Mouse (Mus musculus) retina, postnatal 7 days (tissue): ENCODE results near the gene Apod.
"Not testable (repeated sequence)": the region's sequence is repeated elsewhere in the genome, so short reads cannot be mapped to it uniquely, and the experiment has no call there.

ENCODE experiments used
- DNase-seq: peaks from one replicate; pipeline ENCODE4 v3.0.0-alpha.2; 2012; ENCODE audit warnings: low read depth, low spot score

The Apod gene

DNA sequence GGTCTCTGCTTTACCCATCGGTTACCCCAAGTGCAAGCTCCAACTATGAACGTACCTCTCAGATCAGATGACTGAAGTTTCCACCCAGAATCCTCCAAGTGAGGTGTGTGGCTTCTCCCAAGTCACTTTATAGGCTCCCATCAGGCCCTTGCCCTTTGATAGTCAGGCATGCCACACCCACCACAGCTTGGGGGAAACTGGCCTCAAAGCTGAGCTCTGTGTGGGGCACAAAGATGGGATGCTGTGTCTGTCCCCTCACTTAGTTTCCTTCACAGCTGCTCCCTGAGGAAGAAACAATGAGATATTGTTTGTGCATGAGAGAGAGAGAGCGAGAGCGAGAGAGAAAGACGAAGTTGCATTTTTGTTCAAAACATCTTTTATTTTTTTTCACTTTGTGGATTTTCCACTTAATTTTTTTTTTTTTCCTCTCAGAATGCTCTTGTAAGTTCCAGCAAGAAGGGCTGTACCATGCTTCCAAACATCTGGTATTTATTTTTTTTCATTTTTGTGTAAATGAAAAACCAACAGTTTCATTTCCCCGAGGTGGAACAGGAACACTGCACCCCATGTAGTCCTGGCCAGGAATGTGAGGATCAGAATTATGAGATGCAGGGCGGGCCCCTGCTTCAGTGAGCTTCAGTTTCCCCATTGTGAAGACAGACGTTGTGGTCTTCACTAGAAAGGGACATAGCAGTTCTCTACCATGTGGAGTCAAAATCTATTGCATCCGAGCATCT, at the start of gene Apod:
Gene Apod (minus strand): TSS at position 312 of the 737 bp plus-strand sequence.
- no peak for DNase-seq

DNA sequence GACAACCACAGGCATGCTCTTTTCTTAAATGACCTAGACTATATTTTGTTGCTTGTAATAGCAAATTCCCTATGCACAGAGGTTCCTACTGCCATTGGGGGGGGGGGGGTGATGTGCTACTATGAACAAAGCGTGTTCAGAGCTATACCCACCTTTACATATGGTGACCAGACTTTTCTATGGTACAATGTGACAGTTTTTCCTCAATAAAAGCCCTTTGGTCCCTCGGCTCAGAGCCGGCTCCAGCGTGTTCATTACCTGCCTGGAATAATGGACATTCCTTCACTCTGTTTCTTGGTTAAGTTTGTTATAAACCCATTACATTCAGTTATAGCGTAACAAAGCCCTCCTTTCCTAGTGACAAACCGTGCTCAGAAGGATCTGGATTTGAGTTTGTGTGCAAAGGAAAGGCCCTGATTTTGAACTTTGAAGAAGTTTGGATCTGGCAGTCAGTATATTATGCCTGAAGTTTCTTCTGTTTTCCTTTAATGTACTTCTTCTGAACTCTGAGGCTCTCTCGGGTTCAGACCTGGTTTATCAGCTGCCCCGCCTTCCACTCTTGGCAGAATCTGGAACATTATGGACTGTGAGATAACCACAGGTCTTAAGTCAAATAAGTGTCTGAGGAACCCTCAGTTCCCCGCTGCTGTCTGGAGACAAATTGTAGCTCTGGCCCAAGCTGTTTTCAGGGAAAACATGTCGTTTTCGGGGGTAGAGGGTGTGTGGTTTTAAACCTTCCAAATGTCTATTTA, 49.3 kb upstream of the Apod start:
- no peak for DNase-seq

DNA sequence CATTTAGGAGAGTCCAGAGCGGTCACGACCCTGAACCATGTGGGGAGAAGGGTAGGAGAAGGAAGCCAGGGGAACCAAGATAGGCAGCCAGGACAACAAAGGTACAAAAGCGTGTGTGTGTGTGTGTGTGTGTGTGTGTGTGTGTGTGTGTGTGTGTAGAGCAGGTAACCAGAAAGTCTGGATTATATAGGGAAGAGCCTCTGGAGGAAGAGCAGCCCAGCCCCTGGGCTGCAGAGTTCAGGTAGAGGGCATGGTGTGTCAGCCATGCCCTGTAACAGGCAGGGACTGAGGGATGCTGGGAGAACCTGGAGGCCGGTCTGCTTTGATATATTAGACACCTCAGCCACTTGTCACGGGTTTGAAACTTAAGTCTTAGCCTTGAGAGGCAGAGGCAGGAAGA, 44.9 kb upstream of the Apod start:
- DNase-seq = no peak

DNA sequence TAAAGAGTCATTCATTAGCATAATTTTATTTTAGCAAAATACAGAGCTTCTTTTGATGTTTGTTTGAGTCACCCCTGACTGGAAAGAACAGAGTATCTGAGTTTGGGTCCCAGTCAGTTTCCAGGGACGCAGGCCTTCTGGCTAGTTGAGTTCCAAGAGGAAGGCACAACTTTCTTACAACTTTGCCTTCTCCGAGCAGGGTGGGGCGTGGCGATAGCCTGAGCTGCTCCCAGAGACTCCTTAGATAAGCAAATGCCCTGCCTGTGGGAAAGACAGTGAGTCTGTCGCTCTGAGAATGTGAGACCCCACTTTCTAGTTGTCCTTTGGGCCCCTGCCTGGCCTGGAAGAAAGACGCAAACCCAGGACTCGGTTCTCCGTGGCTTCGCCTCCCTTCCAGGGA, 44.4 kb upstream of the Apod start:
- no peak for DNase-seq

GRCm38 (mm10) chr16:31358576-31358975, 44.0 kb upstream of the Apod start:
- DNase-seq = no peak

DNA sequence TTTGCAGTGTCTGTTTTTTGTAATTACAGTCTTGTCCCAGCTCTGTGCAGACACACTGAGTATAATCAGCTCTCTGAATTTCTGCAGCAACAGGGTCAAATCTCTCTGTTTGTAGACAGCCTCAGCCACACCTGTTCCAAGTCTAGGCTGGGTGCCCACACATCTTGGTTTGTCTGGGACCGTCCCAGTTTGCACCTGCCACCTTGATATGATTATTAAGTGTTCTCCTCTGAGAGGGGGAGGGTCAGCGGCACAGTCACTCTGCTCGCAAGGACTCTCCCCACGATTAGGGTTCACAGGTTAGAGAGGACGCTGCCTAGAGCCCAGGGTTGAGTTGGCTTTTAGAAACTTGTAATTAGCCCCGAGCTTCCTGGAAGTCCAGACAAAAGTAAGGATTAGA, 41.3 kb upstream of the Apod start:
- DNase-seq = no peak

- DNase-seq = peak; percentile 61
Observed at GRCm38 (mm10) chr16:31354341-31355329, 40.0 kb upstream of the Apod start.

- peak; percentile 8 for DNase-seq
Observed at GRCm38 (mm10) chr16:31352996-31353395, 38.4 kb upstream of the Apod start.

- DNase-seq = peak; percentile 30
Observed at GRCm38 (mm10) chr16:31347581-31347980, 33.0 kb upstream of the Apod start.

DNA sequence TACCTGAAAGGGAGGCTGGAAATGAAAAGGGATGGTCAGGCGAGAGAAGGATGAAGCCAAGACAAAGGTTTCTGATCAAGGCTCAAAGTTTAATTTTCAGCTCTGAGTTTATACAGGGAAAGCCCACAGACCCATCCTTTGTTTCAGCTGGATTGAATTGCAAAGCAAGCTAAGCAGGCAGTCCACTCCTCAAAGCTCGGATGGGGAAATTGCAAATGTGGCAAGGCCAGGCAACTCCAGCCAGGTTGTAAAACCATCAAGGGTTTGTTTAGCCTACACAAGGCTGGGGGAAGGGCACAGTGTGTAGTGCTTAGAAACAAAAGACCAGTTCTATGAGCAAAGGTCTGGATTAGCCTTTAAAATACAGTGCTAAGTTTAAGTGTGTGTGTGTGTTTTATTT, 28.4 kb upstream of the Apod start:
- DNase-seq = no peak

DNA sequence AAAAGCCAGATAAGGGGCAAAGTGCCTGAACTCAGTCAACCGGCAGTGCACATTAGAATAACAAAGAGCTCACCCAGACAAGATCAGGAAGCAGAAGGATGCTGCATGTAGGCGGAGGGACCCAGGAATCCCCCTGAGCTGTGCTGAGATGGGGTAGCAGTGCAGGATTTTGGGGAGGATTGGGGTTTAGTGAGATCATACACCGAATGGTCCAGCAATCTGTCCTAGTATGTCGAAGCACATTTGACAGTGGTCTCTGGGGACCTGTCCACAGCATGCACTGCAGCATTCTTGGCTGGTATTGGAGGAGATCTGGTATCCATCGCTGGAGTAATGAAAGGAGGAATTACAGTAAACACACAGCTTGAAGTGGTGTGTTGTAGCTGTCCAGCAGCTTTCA, 27.9 kb upstream of the Apod start:
- no peak for DNase-seq

GRCm38 (mm10) chr16:31339332-31339731, 24.7 kb upstream of the Apod start:
- no peak for DNase-seq

DNA sequence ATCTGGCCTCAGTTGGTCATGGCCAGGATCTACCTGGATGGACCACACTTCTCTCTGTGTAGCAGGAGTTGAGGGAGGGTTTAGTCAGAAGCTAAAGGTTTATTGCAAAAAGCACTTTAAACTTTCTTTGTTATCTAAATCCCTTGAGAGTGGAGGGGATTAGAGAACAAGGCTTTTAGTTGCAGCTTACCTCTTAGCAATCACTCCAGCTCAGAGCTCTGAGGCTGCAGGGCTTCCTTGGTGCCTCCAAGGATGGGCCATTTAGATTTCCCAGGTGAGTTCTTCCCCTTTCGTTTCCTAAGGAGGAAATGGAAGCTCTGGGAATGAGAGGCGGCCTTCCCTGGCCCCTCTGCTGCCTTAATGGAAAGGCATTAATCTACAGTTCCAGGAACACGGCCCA, 23.3 kb upstream of the Apod start:
- no peak for DNase-seq

DNA sequence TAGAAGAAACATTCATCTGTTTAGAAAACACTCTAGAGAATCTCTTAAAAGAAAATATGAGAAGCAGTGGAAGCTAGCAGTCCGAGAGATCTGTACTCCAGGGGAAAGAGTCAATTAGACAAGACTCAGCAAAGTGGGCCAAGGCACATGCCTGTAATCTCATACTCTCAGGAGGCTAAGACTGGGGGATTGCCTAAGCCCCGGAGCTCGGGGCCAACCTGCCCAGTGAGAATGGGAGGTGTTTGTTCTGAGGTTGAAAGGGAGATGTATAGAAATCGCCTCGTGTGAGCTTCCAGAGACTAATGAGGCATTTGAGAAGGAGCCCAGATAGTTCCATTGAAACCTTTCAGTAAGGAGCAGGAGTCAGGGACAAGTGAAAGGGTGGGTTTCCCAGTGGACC, 20.2 kb upstream of the Apod start:
- no peak for DNase-seq

DNA sequence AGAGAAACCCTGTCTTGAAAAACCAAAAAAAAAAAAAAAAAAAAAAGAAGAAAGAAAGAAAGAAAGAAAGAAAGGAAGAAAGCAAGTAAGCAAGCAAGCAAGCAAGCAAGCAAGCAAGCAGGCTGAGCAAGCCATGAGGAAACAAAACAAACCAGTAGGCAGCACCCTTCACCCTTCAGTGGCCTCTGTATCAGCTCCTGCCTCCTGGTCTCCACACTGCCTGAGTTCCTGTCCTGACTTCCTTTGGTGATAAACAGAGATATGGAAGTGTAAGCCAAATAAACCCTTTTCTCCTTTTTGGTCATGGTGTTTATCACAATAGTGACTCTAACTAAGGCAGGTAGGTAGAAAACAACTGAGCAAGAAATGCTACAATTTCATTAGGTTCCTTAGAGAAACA, 18.0 kb upstream of the Apod start:
- no peak for DNase-seq

DNA sequence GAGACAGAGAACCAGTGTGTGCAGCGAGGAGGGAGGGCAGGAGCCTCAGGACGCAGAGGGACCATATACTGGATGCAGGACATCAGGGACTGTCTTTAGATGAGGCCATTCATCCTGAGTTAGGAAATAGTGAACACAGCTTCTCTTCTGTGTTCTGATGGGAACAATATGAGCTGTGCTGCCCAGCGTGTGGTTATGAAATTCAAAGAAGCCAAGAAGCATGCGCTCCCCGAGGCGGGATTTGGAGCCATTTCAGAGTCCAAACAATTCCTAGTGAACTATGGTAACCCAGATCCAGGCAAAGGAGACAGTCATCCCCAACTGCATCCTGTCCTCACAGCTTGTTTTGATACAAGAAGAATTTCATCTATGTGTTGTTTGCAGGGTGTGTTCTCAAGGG, 16.4 kb upstream of the Apod start:
- not testable (repeated sequence) for DNase-seq

GRCm38 (mm10) chr16:31329668-31330067, 15.1 kb upstream of the Apod start:
- no peak for DNase-seq

- DNase-seq = no peak
Observed at GRCm38 (mm10) chr16:31327891-31328290, 13.3 kb upstream of the Apod start.

GRCm38 (mm10) chr16:31327430-31327829, 12.8 kb upstream of the Apod start:
- DNase-seq = no peak

- DNase-seq = no peak
Observed at GRCm38 (mm10) chr16:31326679-31327078, 12.1 kb upstream of the Apod start.

GRCm38 (mm10) chr16:31325966-31326365, 11.4 kb upstream of the Apod start:
- DNase-seq = no peak

GRCm38 (mm10) chr16:31325120-31325519, 10.5 kb upstream of the Apod start:
- no peak for DNase-seq
